ENCODE assay signal across 20 mouse cellular contexts in the genomic region with DNA sequence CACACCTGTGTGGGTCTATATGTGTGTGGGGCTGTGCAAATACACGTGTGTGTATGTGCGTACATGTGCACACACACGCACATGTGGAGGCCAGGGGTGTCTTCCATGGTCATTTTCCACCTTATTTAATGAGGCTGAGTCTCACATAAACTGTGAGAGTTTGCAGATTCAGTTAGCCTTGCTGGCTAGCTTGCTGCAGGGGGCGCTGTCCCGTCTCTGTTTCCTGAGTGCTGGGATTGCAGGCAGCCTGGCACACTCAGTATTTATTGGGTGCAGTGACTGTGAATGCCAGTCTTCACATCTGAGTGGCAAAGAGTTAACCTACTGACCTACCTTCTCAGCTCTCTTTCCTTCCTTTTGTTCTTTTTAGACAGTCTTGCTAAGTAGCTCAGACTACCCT. TPM values are rescaled to one million over a fixed set of nuclear protein-coding genes. Genes with fewer than 3 reads are reported as not detected.
DNase-seq lines count a peak whose midpoint lies in the region; ATAC-seq and TF ChIP-seq lines count a peak whose summit lies in the region.
"Had no signal": no experiment of that assay in that cellular context is flagged by ENCODE, and none has a peak within 500 bp of the region (broad histone marks: within the 10 kb centered on the region; RNA-seq: fewer than 3 reads in every experiment).

No protein-coding gene starts in this region.

- WGBS in hindbrain, postnatal 0 days, result 70% methylated on average over 5 of the region's 5 CpGs
- WGBS in hindbrain, embryonic 11.5 days, result 71% methylated on average over 5 of the region's 5 CpGs
- WGBS in liver, postnatal 0 days (ENCODE audit: insufficient replicate concordance), result 58% methylated on average over 5 of the region's 5 CpGs
- 61% methylated on average over 5 of the region's 5 CpGs for WGBS in liver, embryonic 11.5 days

- H3K9me3 ChIP-seq in hindbrain, postnatal 0 days (ENCODE audit: low read length), result no peaks in the 10 kb centered on the region
- H3K9me3 ChIP-seq in hindbrain, embryonic 11.5 days (ENCODE audit: control insufficient read depth, low read length), result no peaks in the 10 kb centered on the region
- no peaks in the 10 kb centered on the region for H3K9me3 ChIP-seq in liver, postnatal 0 days (ENCODE audit: low read length)
- no peaks in the 10 kb centered on the region for H3K9me3 ChIP-seq in liver, embryonic 11.5 days (ENCODE audit: control insufficient read depth, low read length)
- H3K9me3 ChIP-seq: embryonic facial prominence, embryonic 12.5 days; heart, embryonic 15.5 days; liver, embryonic 15.5 days; midbrain, embryonic 13.5 days had no signal

- DNase-seq in hindbrain, postnatal 0 days (ENCODE audit: low spot score), result no peak
- no peak for DNase-seq in hindbrain, embryonic 11.5 days (ENCODE audit: low spot score)
- DNase-seq in liver, postnatal 0 days, result no peak
- DNase-seq in liver, embryonic 11.5 days (ENCODE audit: low spot score), result no peak
- DNase-seq in A20 (ENCODE audit: low read depth, low spot score) (peak; percentile 21), NIH3T3 (ENCODE audit: low read depth) (peak; percentile 28)
- DNase-seq in adrenal gland, postnatal 4 days (ENCODE audit: low spot score in 2 of 2), result no peak
- DNase-seq in layer of hippocampus, adult 9-11 months, result no peak
- DNase-seq: adrenal gland, adult 2 months; cerebellum, adult 18-20 months; cerebellum, postnatal 36 days; gastrocnemius, postnatal 10 days; heart, adult 2 months; lung, postnatal 4 days had no signal

- H3K9ac ChIP-seq in hindbrain, postnatal 0 days (replicated peaks; ENCODE audit: low read length), result no peak overlapping the region
- H3K9ac ChIP-seq in hindbrain, embryonic 11.5 days (ENCODE audit: low read depth, low read length), result no peak overlapping the region
- H3K9ac ChIP-seq in liver, postnatal 0 days (replicated peaks), result no peak overlapping the region
- H3K9ac ChIP-seq in liver, embryonic 11.5 days (ENCODE audit: low read depth, low read length), result no peak overlapping the region
- H3K9ac ChIP-seq: embryonic facial prominence, embryonic 12.5 days; heart, embryonic 15.5 days; hindbrain, embryonic 12.5 days; liver, embryonic 15.5 days; midbrain, embryonic 13.5 days had no signal

- no peaks in the 10 kb centered on the region for H3K27me3 ChIP-seq in hindbrain, postnatal 0 days (ENCODE audit: insufficient read depth, low read length)
- H3K27me3 ChIP-seq in hindbrain, embryonic 11.5 days (ENCODE audit: control insufficient read depth, insufficient read depth, low read length), result no peaks in the 10 kb centered on the region
- H3K27me3 ChIP-seq in liver, postnatal 0 days (ENCODE audit: insufficient read depth, low read length), result no peaks in the 10 kb centered on the region
- H3K27me3 ChIP-seq in liver, embryonic 11.5 days (replicated peaks; ENCODE audit: control insufficient read depth, insufficient read depth, low read length), result no peaks in the 10 kb centered on the region; the same call in 1 of the 2 replicates
- H3K27me3 ChIP-seq: embryonic facial prominence, embryonic 12.5 days; heart, embryonic 15.5 days; hindbrain, embryonic 12.5 days; liver, embryonic 15.5 days; midbrain, embryonic 13.5 days had no signal

- ATAC-seq in hindbrain, postnatal 0 days, result no peak
- no peak for ATAC-seq in hindbrain, embryonic 11.5 days (ENCODE audit: low FRiP score)
- ATAC-seq in liver, postnatal 0 days, result no peak
- no peak for ATAC-seq in liver, embryonic 11.5 days (replicated peaks; ENCODE audit: low FRiP score)
- ATAC-seq: midbrain, embryonic 13.5 days had no signal

- H3K27ac ChIP-seq in hindbrain, postnatal 0 days, result no peak overlapping the region
- H3K27ac ChIP-seq in hindbrain, embryonic 11.5 days (ENCODE audit: low read depth, low read length), result no peak overlapping the region
- H3K27ac ChIP-seq in liver, postnatal 0 days (ENCODE audit: low read depth), result no peak overlapping the region
- no peak overlapping the region for H3K27ac ChIP-seq in liver, embryonic 11.5 days (ENCODE audit: low read depth, low read length)
- H3K27ac ChIP-seq: heart, adult 2 months; heart, embryonic 15.5 days; hindbrain, embryonic 12.5 days; liver, embryonic 15.5 days; midbrain, embryonic 13.5 days had no signal

- no peak overlapping the region for H3K4me2 ChIP-seq in hindbrain, postnatal 0 days (ENCODE audit: low read depth, low read length)
- H3K4me2 ChIP-seq in hindbrain, embryonic 11.5 days (replicated peaks; ENCODE audit: low read depth, low read length), result no peak overlapping the region
- H3K4me2 ChIP-seq in liver, postnatal 0 days (ENCODE audit: low read depth, low read length), result no peak overlapping the region
- no peak overlapping the region for H3K4me2 ChIP-seq in liver, embryonic 11.5 days
- H3K4me2 ChIP-seq: embryonic facial prominence, embryonic 12.5 days; heart, embryonic 15.5 days; hindbrain, embryonic 12.5 days; liver, embryonic 15.5 days; midbrain, embryonic 13.5 days had no signal

- H3K36me3 ChIP-seq in hindbrain, postnatal 0 days (ENCODE audit: insufficient read depth, low read length), result no peaks in the 10 kb centered on the region
- H3K36me3 ChIP-seq in hindbrain, embryonic 11.5 days (ENCODE audit: control insufficient read depth, insufficient read depth, low read length), result no peaks in the 10 kb centered on the region
- H3K36me3 ChIP-seq in liver, postnatal 0 days (replicated peaks; ENCODE audit: insufficient read depth, low read length), result no peaks in the 10 kb centered on the region
- H3K36me3 ChIP-seq in liver, embryonic 11.5 days (ENCODE audit: control insufficient read depth, insufficient read depth, low read length), result no peaks in the 10 kb centered on the region
- H3K36me3 ChIP-seq: embryonic facial prominence, embryonic 12.5 days; heart, embryonic 15.5 days; hindbrain, embryonic 12.5 days; liver, embryonic 15.5 days; midbrain, embryonic 13.5 days had no signal

- H3K4me3 ChIP-seq in hindbrain, postnatal 0 days (ENCODE audit: low read length), result no peak overlapping the region
- no peak overlapping the region for H3K4me3 ChIP-seq in hindbrain, embryonic 11.5 days (ENCODE audit: low read depth, low read length)
- H3K4me3 ChIP-seq in liver, postnatal 0 days (ENCODE audit: low read depth, low read length), result no peak overlapping the region
- no peak overlapping the region for H3K4me3 ChIP-seq in liver, embryonic 11.5 days (ENCODE audit: low read depth, low read length)
- H3K4me3 ChIP-seq: embryonic facial prominence, embryonic 12.5 days; heart, adult 2 months; heart, embryonic 15.5 days; hindbrain, embryonic 12.5 days; liver, embryonic 15.5 days; midbrain, embryonic 13.5 days had no signal

- no peak for TF ChIP-seq EP300 in liver, postnatal 0 days (IDR thresholded peaks at IDR 0.05; ENCODE audit: low read depth)

- TF ChIP-seq CTCF in hindbrain, postnatal 0 days (IDR thresholded peaks at IDR 0.05; ENCODE audit: low read depth), result peak; percentile 41
- peak; percentile 28 for TF ChIP-seq CTCF in liver, postnatal 0 days (IDR thresholded peaks at IDR 0.05; ENCODE audit: low read depth)

- H3K4me1 ChIP-seq in hindbrain, postnatal 0 days (ENCODE audit: insufficient read depth, low read length), result no peaks in the 10 kb centered on the region
- no peaks in the 10 kb centered on the region for H3K4me1 ChIP-seq in hindbrain, embryonic 11.5 days (replicated peaks; ENCODE audit: control insufficient read depth, insufficient read depth, low read length)
- no peaks in the 10 kb centered on the region for H3K4me1 ChIP-seq in liver, postnatal 0 days (ENCODE audit: insufficient read depth)
- H3K4me1 ChIP-seq in liver, embryonic 11.5 days (replicated peaks; ENCODE audit: control insufficient read depth, insufficient read depth, low read length), result no peaks in the 10 kb centered on the region
- H3K4me1 ChIP-seq: heart, embryonic 15.5 days; hindbrain, embryonic 12.5 days; liver, embryonic 15.5 days; midbrain, embryonic 13.5 days had no signal

RNA-seq across cellular contexts. Expression of a gene that starts 21.8 kb away (rescaled TPM):
- total RNA-seq in hindbrain, postnatal 0 days (2014; rRNA removed), result 2.0 and 3.1 TPM in 2 replicates
- 0.39 and 0.54 TPM in 2 replicates for polyA plus RNA-seq in hindbrain, postnatal 0 days (2015; fragmentation: Nextera tagmentation; extraction: Ambion mirVana)
- 0.66 and 1.9 TPM in 2 replicates for polyA plus RNA-seq in hindbrain, embryonic 11.5 days (2014; fragmentation: Nextera tagmentation; extraction: Ambion mirVana)
- polyA plus RNA-seq in liver, postnatal 0 days (2015; fragmentation: Nextera tagmentation; extraction: Ambion mirVana), result 0.07 TPM in 1 of 2 replicates, not detected in the other
- 1.2 and 1.3 TPM in 2 replicates for polyA plus RNA-seq in liver, embryonic 11.5 days (2014; fragmentation: Nextera tagmentation; extraction: Ambion mirVana)
- total RNA-seq in adrenal gland, postnatal 4 days (2021), result 1 to 10 TPM; 1.7 to 1.8 TPM
- total RNA-seq: adrenal gland, adult 2 months; neutrophil, adult 5-6 weeks had no signal

RNA-seq across cellular contexts. Expression of a gene that starts 53.4 kb away (rescaled TPM):
- 1.4 and 1.9 TPM in 2 replicates for total RNA-seq in hindbrain, postnatal 0 days (2014; rRNA removed)
- 0.60 and 0.79 TPM in 2 replicates for polyA plus RNA-seq in hindbrain, postnatal 0 days (2015; fragmentation: Nextera tagmentation; extraction: Ambion mirVana)
- polyA plus RNA-seq in hindbrain, embryonic 11.5 days (2014; fragmentation: Nextera tagmentation; extraction: Ambion mirVana), result 0.22 and 0.24 TPM in 2 replicates
- 0.91 and 1.2 TPM in 2 replicates for polyA plus RNA-seq in liver, postnatal 0 days (2015; fragmentation: Nextera tagmentation; extraction: Ambion mirVana)
- 1.0 and 1.3 TPM in 2 replicates for polyA plus RNA-seq in liver, embryonic 11.5 days (2014; fragmentation: Nextera tagmentation; extraction: Ambion mirVana)
- total RNA-seq in adrenal gland, postnatal 4 days (2021), result 10 to 100 TPM; 44.6 to 45.1 TPM
- total RNA-seq: neutrophil, adult 5-6 weeks had no signal

Comparison
In these comparisons a context has a peak if more than half of its experiments do, and no peak if none do; other contexts are left out.
1. DNase-seq: peak in A20 (single experiment) and NIH3T3 (single experiment); none in hindbrain, postnatal 0 days (single experiment), hindbrain, embryonic 11.5 days (single experiment), liver, postnatal 0 days (single experiment), liver, embryonic 11.5 days (single experiment), adrenal gland, postnatal 4 days (0 of 2) and layer of hippocampus, adult 9-11 months (single experiment).